Mouse (Mus musculus): ENCODE results near the gene Dcun1d4.

GRCm38 (mm10) chr5:73518424-73519211 is 37.8 kb downstream of the Dcun1d4 start:
- TF ChIP-seq CTCF (IDR thresholded peaks at IDR 0.05; ENCODE audit: low read depth) (no peak), EP300 (IDR thresholded peaks at IDR 0.05; ENCODE audit: low read depth) (no peak)

Measured in heart, postnatal 0 days (tissue).